Mouse (Mus musculus) megakaryocyte progenitor cell, adult 5-6 weeks (primary cell): ENCODE measurements around the gene Tmem40. TPM values are rescaled to one million over a fixed set of nuclear protein-coding genes. Genes with fewer than 3 reads are reported as not detected.

Source experiments
- ATAC-seq: replicated peaks from 2 replicates; pipeline ENCODE4 v1.8.0; 2016; ENCODE audit warnings: mild to moderate bottlenecking, moderate TSS enrichment, inconsistent platforms; ENCODE audit not compliant: poor library complexity
- total RNA-seq, 2 experiments: library from RNA; stranded (forward) in 1 of 2; stranded (reverse) in 1 of 2; fragments of 157-497, 149-512 nt in 1 of 2; fragments of 200-1000 nt in 1 of 2; gene quantifications; 2 replicates each; pipeline versions ENCODE4 v1.2.3 to v1.2.4; 2015 to 2017

Tmem40 gene
- total RNA-seq, 2 experiments from 2014 or later, result 12.2 to 19.0 TPM

GRCm38 (mm10) chr6:115711261-115711660 is 50.9 kb downstream of the Tmem40 start:
- ATAC-seq, result no peak

- ATAC-seq, result no peak
Observed at GRCm38 (mm10) chr6:115702901-115703300, 59.3 kb downstream of the Tmem40 start.

- ATAC-seq, result peak; percentile 50; the same call in 1 of the 2 replicates
Observed at GRCm38 (mm10) chr6:115701302-115701701, 60.9 kb downstream of the Tmem40 start.

GRCm38 (mm10) chr6:115700778-115701177 is 61.4 kb downstream of the Tmem40 start:
- no peak for ATAC-seq

GRCm38 (mm10) chr6:115698699-115699098 is 63.5 kb downstream of the Tmem40 start:
- peak; percentile 82 for ATAC-seq

GRCm38 (mm10) chr6:115697739-115698558 is 64.3 kb downstream of the Tmem40 start:
- ATAC-seq, result 0 out of 2 replicates have a peak, but pooled peaks have one; percentile 10

GRCm38 (mm10) chr6:115696707-115697215 is 65.4 kb downstream of the Tmem40 start:
- ATAC-seq, result no peak

GRCm38 (mm10) chr6:115695124-115695523 is 67.1 kb downstream of the Tmem40 start:
- no peak for ATAC-seq

- peak; percentile 58 for ATAC-seq
Observed at GRCm38 (mm10) chr6:115694441-115694842, 67.8 kb downstream of the Tmem40 start.

- no peak; the same call in 1 of the 2 replicates for ATAC-seq
Observed at GRCm38 (mm10) chr6:115692963-115693730, 69.1 kb downstream of the Tmem40 start.

- ATAC-seq, result no peak
Observed at GRCm38 (mm10) chr6:115692163-115692950, 69.9 kb downstream of the Tmem40 start.

- no peak for ATAC-seq
Observed at GRCm38 (mm10) chr6:115690105-115690504, 72.1 kb downstream of the Tmem40 start.

GRCm38 (mm10) chr6:115688589-115688988 is 73.6 kb downstream of the Tmem40 start:
- ATAC-seq, result peak; percentile 20

- no peak for ATAC-seq
Observed at GRCm38 (mm10) chr6:115687753-115688152, 74.5 kb downstream of the Tmem40 start.

GRCm38 (mm10) chr6:115684851-115685646 is 77.2 kb downstream of the Tmem40 start:
- peak; percentile 87 for ATAC-seq

- ATAC-seq, result no peak
Observed at GRCm38 (mm10) chr6:115684271-115684670, 77.9 kb downstream of the Tmem40 start.

GRCm38 (mm10) chr6:115681066-115681465 is 81.1 kb downstream of the Tmem40 start:
- no peak for ATAC-seq
